Mouse (Mus musculus) heart, adult 2 months (tissue): ENCODE measurements around the gene Ift122. TPM values are rescaled to one million over a fixed set of nuclear protein-coding genes. Genes with fewer than 3 reads are reported as not detected.

ENCODE experiments used
- DNase-seq, 2 experiments: peaks; one replicate each; pipeline ENCODE4 v3.0.0; 2021
- H3K27ac ChIP-seq: fragments of 200-600 bp; 2 replicates; pipeline ENCODE4 v1.8.1; 2022
- H3K27me3 ChIP-seq: fragments of 200-500 bp; 2 replicates; pipeline ENCODE4 v1.6.1; 2012; ENCODE audit warnings: mild to moderate bottlenecking, low read length, inconsistent platforms, mixed read lengths; ENCODE audit not compliant: control insufficient read depth, insufficient read depth
- H3K36me3 ChIP-seq: fragments of 200-500 bp; 2 replicates; pipeline ENCODE4 v1.6.1; 2012; ENCODE audit warnings: low read length, inconsistent platforms; ENCODE audit not compliant: control insufficient read depth, insufficient read depth
- H3K4me1 ChIP-seq: fragments of 200-500 bp; 2 replicates; pipeline ENCODE4 v1.6.1; 2011; ENCODE audit warnings: low read length; ENCODE audit not compliant: control insufficient read depth, insufficient read depth
- H3K4me3 ChIP-seq: fragments of 200-600 bp; 2 replicates; pipeline ENCODE4 v1.8.1; 2022
- H3K79me2 ChIP-seq: fragments of 200-500 bp; replicated peaks from 2 replicates; pipeline ENCODE4 v1.6.1; 2012; ENCODE audit warnings: mild to moderate bottlenecking, inconsistent platforms, low read length, moderate library complexity, mixed read lengths; ENCODE audit not compliant: control insufficient read depth, insufficient read depth
- H3K9ac ChIP-seq: fragments of 200-500 bp; 2 replicates; pipeline ENCODE4 v1.6.1; 2012; ENCODE audit warnings: low read depth, mild to moderate bottlenecking, control low read depth, inconsistent platforms, low read length, mixed read lengths
- CTCF ChIP-seq: fragments of 200-600 bp; IDR thresholded peaks from 2 replicates; pipeline ENCODE4 v1.8.1; 2022; ENCODE audit warnings: antibody characterized with exemption, mild to moderate bottlenecking, moderate library complexity
- EP300 ChIP-seq: fragments of 200-500 bp; IDR thresholded peaks from 2 replicates; pipeline ENCODE4 v1.6.1; 2011; ENCODE audit warnings: low read depth, low read length, control low read depth; ENCODE audit not compliant: insufficient read depth
- POLR2A ChIP-seq: fragments of 200-500 bp; IDR thresholded peaks from 2 replicates; pipeline ENCODE4 v1.6.1; 2011; ENCODE audit warnings: mild to moderate bottlenecking, low read depth, low read length, control low read depth; ENCODE audit not compliant: insufficient read depth
- WGBS: fragments of 180-500 bp; shearing (Covaris S2); methylation state at CpG from one replicate; pipeline ENCODE4 v1.1.7; 2018; 5-methylcytosine and 5-hydroxymethylcytosine counted together
- intact Hi-C: fragments of 180-260 bp; cut with DNase I; formaldehyde crosslinking; loops from one replicate; pipeline ENCODE4 v1.15.1; 2025
- polyA plus RNA-seq: library from polyadenylated mRNA; depleted of rRNA; stranded (reverse); fragments of >200 nt; gene quantifications from 2 replicates; pipeline ENCODE4 v1.2.3, GENCODE M21; 2012
- total RNA-seq, 2 experiments: library from RNA; stranded (reverse); gene quantifications; 2 replicates each; pipeline ENCODE4 v1.2.3; 2021

Ift122 gene
- total and polyA plus RNA-seq, 3 experiments = 6.6 to 12.8 (median 7.3) TPM

GRCm38 (mm10) chr6:115891061-115891460 is 37.8 kb downstream of the Ift122 start:
- TF ChIP-seq POLR2A = no peak
- no peak for TF ChIP-seq CTCF
- TF ChIP-seq EP300 = no peak
- Histone ChIP-seq H3K27ac (peak overlapping the region; percentile 54), H3K4me1 (peaks cover 14% of the 10 kb centered on the region), H3K4me3 (no peak overlapping the region), H3K79me2 (no peaks in the 10 kb centered on the region), H3K9ac (no peak overlapping the region), H3K27me3 (no peaks in the 10 kb centered on the region), H3K36me3 (no peaks in the 10 kb centered on the region)
- intact Hi-C loops = no loop called here
- whole genome bisulfite sequencing = 58% methylated on average over 6 of the region's 6 CpGs
- DNase-seq = no peak

DNA sequence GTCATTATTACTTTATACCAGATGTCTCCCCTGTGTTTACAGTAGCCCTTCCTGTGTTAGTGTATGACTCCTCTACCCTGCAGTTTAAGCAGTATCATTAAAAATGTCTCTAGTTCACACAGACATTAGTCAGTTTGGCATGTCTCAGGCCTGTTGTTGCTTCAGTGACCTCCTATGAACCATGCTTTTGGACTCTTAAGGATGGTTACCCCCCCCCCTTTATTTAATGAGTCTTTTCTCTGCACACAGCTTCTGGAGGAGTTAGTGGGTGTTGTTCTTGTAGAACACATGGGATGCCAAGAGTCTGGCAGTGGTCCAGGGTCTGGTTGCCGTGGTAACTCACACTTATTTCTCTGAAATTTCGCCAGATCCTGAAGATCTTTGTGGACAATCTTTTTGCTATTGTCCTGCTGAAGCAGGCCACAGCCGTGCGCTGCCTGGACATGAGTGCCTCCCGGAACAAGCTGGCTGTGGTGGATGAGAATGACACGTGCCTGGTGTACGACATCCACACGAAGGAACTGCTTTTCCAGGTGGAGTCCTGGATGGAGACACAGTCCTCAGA is 38.3 kb downstream of the Ift122 start:
- DNase-seq = no peak
- H3K27ac ChIP-seq = peak overlapping the region; percentile 54; the same call in 1 of the 2 replicates
- 37% methylated on average over 8 of the region's 8 CpGs for WGBS
- H3K9ac ChIP-seq = no peak overlapping the region
- no peak overlapping the region for H3K4me3 ChIP-seq
- H3K79me2 ChIP-seq = no peaks in the 10 kb centered on the region
- no peaks in the 10 kb centered on the region for H3K27me3 ChIP-seq
- H3K4me1 ChIP-seq = peaks cover 14% of the 10 kb centered on the region
- no peaks in the 10 kb centered on the region for H3K36me3 ChIP-seq
- intact Hi-C loops = no loop called here
- TF ChIP-seq POLR2A (no peak), CTCF (no peak), EP300 (0 out of 2 replicates have a peak, but pooled peaks have one; percentile 27)

DNA sequence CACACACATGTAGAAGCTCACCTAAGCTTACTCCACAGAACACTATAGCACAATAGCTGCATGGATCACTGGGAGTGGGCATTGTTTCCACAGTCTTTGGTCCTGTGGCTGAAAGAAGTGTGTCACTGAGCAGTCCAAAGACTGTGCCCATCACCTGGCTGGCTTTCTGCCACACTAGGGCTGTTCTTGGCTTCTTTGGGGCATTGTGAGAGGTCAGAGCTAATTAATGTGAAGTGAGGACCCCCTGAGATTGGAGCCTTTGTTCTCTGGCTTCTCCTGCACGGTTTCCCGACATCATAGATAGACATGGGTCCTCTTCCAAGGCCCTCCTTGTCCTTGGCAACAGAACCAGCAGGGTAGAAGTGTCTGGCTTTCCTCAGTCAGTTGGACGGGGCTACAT is 39.1 kb downstream of the Ift122 start:
- no peak overlapping the region for H3K9ac ChIP-seq
- intact Hi-C loops = no loop called here
- WGBS = 51% methylated on average over 3 of the region's 3 CpGs
- H3K4me3 ChIP-seq = no peak overlapping the region
- DNase-seq = no peak
- no peaks in the 10 kb centered on the region for H3K36me3 ChIP-seq
- no peak overlapping the region for H3K27ac ChIP-seq
- H3K27me3 ChIP-seq = no peaks in the 10 kb centered on the region
- H3K79me2 ChIP-seq = no peaks in the 10 kb centered on the region
- TF ChIP-seq POLR2A (no peak), CTCF (no peak), EP300 (no peak)
- H3K4me1 ChIP-seq = peaks cover 14% of the 10 kb centered on the region

DNA sequence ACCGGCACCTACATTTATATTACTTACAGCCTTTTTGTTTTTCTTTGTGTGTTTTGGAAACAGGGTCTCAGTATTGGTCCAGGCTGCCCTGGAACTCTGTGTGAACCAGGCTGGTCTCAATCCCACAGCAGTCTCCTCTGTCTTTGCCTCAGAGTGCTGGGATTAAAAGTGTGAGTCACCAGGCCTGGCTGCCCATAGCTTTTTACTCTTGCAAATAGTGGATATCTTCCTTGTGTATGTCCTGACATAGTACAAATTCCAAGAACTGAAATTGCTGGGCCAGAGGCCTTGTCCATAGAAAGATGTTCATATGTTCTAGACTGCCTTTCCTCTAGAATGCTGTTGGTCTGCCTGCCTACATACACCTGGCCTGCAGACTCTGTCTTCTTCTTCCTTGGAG is 43.1 kb downstream of the Ift122 start:
- H3K36me3 ChIP-seq = no peaks in the 10 kb centered on the region; the same call in 1 of the 2 replicates
- no peaks in the 10 kb centered on the region for H3K27me3 ChIP-seq
- DNase-seq = no peak
- H3K4me3 ChIP-seq = no peak overlapping the region
- WGBS = 81% methylated on average over 1 of the region's 1 CpGs
- peak overlapping the region; percentile 53 for H3K27ac ChIP-seq
- H3K9ac ChIP-seq = no peak overlapping the region
- H3K79me2 ChIP-seq = no peaks in the 10 kb centered on the region
- intact Hi-C loops = no loop called here
- peaks cover 14% of the 10 kb centered on the region for H3K4me1 ChIP-seq
- TF ChIP-seq POLR2A (no peak), CTCF (no peak), EP300 (no peak)

- no peaks in the 10 kb centered on the region for H3K79me2 ChIP-seq
- TF ChIP-seq POLR2A (no peak), EP300 (no peak), CTCF (no peak)
- H3K9ac ChIP-seq = no peak overlapping the region
- H3K36me3 ChIP-seq = no peaks in the 10 kb centered on the region; the same call in 1 of the 2 replicates
- intact Hi-C loops = no loop called here
- WGBS = 51% methylated on average over 4 of the region's 4 CpGs
- H3K27me3 ChIP-seq = no peaks in the 10 kb centered on the region
- peak; percentile 67 to 82 for DNase-seq
- H3K4me3 ChIP-seq = no peak overlapping the region
- peaks cover 18% of the 10 kb centered on the region for H3K4me1 ChIP-seq
- H3K27ac ChIP-seq = peak overlapping the region; percentile 53
Observed at GRCm38 (mm10) chr6:115897117-115897516, 43.8 kb downstream of the Ift122 start.

GRCm38 (mm10) chr6:115897926-115898520 is 44.8 kb downstream of the Ift122 start:
- Histone ChIP-seq H3K27me3 (no peaks in the 10 kb centered on the region), H3K27ac (peak overlapping the region; percentile 45; the same call in 1 of the 2 replicates), H3K79me2 (no peaks in the 10 kb centered on the region), H3K4me1 (peaks cover 19% of the 10 kb centered on the region), H3K4me3 (no peak overlapping the region), H3K9ac (no peak overlapping the region), H3K36me3 (no peaks in the 10 kb centered on the region; the same call in 1 of the 2 replicates)
- TF ChIP-seq EP300 = no peak
- no peak for TF ChIP-seq CTCF
- TF ChIP-seq POLR2A = no peak
- intact Hi-C loops = no loop called here
- no peak for DNase-seq
- 78% methylated on average over 7 of the region's 7 CpGs for WGBS
